Comparison of ENCODE assay signal across 23 mouse cellular contexts in the genomic region with DNA sequence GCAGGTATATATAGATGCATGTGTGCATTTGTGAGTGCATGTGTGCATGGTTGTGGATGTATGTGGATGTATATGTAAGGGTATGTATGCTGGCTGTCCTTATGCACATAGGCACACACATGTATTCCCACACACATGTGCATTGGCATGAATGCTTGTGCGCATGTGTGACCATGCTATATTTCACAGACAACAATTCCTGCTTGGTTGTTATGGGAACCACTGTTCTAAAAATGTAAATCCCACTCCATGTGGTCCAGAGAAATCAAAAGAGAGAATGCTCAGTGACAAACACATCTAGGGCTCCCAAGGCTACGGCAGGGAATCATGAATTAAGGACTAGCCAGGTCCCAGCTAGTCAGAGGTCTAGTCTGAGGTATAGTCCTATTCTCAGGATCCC. TPM values are rescaled to one million over a fixed set of nuclear protein-coding genes. Genes with fewer than 3 reads are reported as not detected.
"Had no signal": no experiment of that assay in that cellular context is flagged by ENCODE, and none has a peak within 500 bp of the region (broad histone marks: within the 10 kb centered on the region; RNA-seq: fewer than 3 reads in every experiment).

No protein-coding gene starts in this region.

- H3K9ac ChIP-seq: intestine, embryonic 15.5 days; limb, embryonic 13.5 days; liver, embryonic 12.5 days; liver, embryonic 15.5 days; lung, embryonic 15.5 days; midbrain, embryonic 12.5 days had no signal

- H3K36me3 ChIP-seq: intestine, embryonic 15.5 days; limb, embryonic 10.5 days; limb, embryonic 13.5 days; liver, embryonic 12.5 days; liver, embryonic 15.5 days; lung, embryonic 15.5 days; midbrain, embryonic 12.5 days had no signal

- H3K4me1 ChIP-seq: lung, embryonic 15.5 days had no signal

- DNase-seq: kidney, adult 11 months; kidney, adult 9 months; kidney, postnatal 14 days; kidney, postnatal 4 days; liver; lung, adult 18-20 months; lung, postnatal 10 days; lung, postnatal 36 days; thymus, adult 18-20 months; thymus, postnatal 14 days; thymus, postnatal 4 days had no signal

- H3K4me3 ChIP-seq: intestine, embryonic 15.5 days; limb, embryonic 10.5 days; limb, embryonic 13.5 days; liver, embryonic 12.5 days; liver, embryonic 15.5 days; lung, embryonic 15.5 days; midbrain, embryonic 12.5 days had no signal

- ATAC-seq: intestine, embryonic 15.5 days; liver, embryonic 12.5 days; midbrain, embryonic 16.5 days had no signal

- H3K9me3 ChIP-seq: intestine, embryonic 15.5 days; limb, embryonic 10.5 days; limb, embryonic 13.5 days; liver, embryonic 12.5 days; liver, embryonic 15.5 days; lung, embryonic 15.5 days; midbrain, embryonic 12.5 days had no signal

- H3K27ac ChIP-seq: intestine, embryonic 15.5 days; limb, embryonic 10.5 days; limb, embryonic 13.5 days; liver, embryonic 12.5 days; liver, embryonic 15.5 days; lung, embryonic 15.5 days; midbrain, embryonic 12.5 days had no signal

- H3K4me2 ChIP-seq: intestine, embryonic 15.5 days; limb, embryonic 13.5 days; liver, embryonic 12.5 days; liver, embryonic 15.5 days; lung, embryonic 15.5 days; midbrain, embryonic 12.5 days had no signal

RNA-seq across cellular contexts. Expression of gene Fbxo41, which starts 2.1 kb away (rescaled TPM):
- polyA plus RNA-seq: liver, embryonic 15.5 days had no signal

RNA-seq across cellular contexts. Expression of gene Egr4, which starts 8.5 kb away (rescaled TPM):
- polyA plus RNA-seq: intestine, embryonic 15.5 days; limb, embryonic 10.5 days; limb, embryonic 13.5 days; liver, embryonic 12.5 days; liver, embryonic 15.5 days; lung, embryonic 15.5 days; midbrain, embryonic 12.5 days; midbrain, embryonic 16.5 days; neural tube, embryonic 11.5 days; neural tube, embryonic 14.5 days; small intestine, adult 2 months; stomach, embryonic 16.5 days had no signal
